Mouse (Mus musculus): ENCODE data around the gene Atxn2l.

GRCm38 (mm10) chr7:126450641-126451040 is 52.6 kb downstream of the Atxn2l start:
- TF ChIP-seq CTCF (IDR thresholded peaks at IDR 0.05) = no peak
- TF ChIP-seq EP300 (IDR thresholded peaks at IDR 0.05; ENCODE audit: insufficient read depth, low read depth, low read length) = no peak

Measured in heart, adult 2 months (tissue).